Mouse (Mus musculus): ENCODE data around the gene Scd1.

The Scd1 gene

GRCm38 (mm10) chr19:44365733-44366132, 41.9 kb downstream of the Scd1 start:
- no peak for DNase-seq (ENCODE audit: low read depth, low spot score)

GRCm38 (mm10) chr19:44364029-44364428, 43.6 kb downstream of the Scd1 start:
- no peak for DNase-seq (ENCODE audit: low read depth, low spot score)

- DNase-seq (ENCODE audit: low read depth, low spot score), result peak; percentile 74
Measured at GRCm38 (mm10) chr19:44363529-44363928, 44.1 kb downstream of the Scd1 start.

- DNase-seq (ENCODE audit: low read depth, low spot score), result no peak
Measured at GRCm38 (mm10) chr19:44358700-44359099, 49.0 kb downstream of the Scd1 start.

GRCm38 (mm10) chr19:44351756-44352155, 55.9 kb downstream of the Scd1 start:
- no peak for DNase-seq (ENCODE audit: low read depth, low spot score)

GRCm38 (mm10) chr19:44349689-44350088, 58.0 kb downstream of the Scd1 start:
- no peak for DNase-seq (ENCODE audit: low read depth, low spot score)
